Mouse (Mus musculus) stomach, postnatal 0 days (tissue): Measurements from ENCODE around the gene Rapgef1.

ENCODE experiments used
- CTCF ChIP-seq: IDR thresholded peaks from 2 replicates; pipeline ENCODE4 v1.5.1; 2016; ENCODE audit warnings: antibody characterized with exemption, low read depth, mild to moderate bottlenecking, moderate library complexity
- EP300 ChIP-seq: optimal IDR thresholded peaks from 2 replicates; pipeline ENCODE3; 2016; ENCODE audit warnings: antibody characterized with exemption

GRCm38 (mm10) chr2:29723132-29723531 is 103.6 kb downstream of the Rapgef1 start:
- TF ChIP-seq CTCF, result no peak
- no peak for TF ChIP-seq EP300
